Mouse (Mus musculus): Measurements from ENCODE around the gene Hsd17b13. TPM values are rescaled to one million over a fixed set of nuclear protein-coding genes. Genes with fewer than 3 reads are reported as not detected.

The Hsd17b13 gene
- total RNA-seq, 2 experiments from 2014 or later, result not detected

DNA sequence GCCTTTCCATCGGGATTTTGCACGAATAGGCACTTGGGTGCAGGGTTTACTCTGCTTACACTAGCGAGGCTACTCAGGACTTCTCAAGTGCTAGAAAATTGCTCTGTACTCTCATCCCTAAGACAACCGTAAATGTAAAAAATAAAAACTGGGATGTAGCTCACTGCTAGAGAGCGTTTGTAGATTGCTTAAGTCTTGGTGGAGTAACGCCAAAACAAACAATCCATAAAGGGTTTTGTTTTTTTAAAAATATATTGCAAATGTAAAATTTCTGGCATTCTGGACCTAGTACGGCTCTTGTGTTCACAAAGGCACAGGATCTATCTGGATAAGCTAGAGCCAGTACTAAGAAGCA is 49.0 kb downstream of the Hsd17b13 start:
- no peak for ATAC-seq (replicated peaks; ENCODE audit: low FRiP score, low TSS enrichment, poor library complexity, severe bottlenecking)

DNA sequence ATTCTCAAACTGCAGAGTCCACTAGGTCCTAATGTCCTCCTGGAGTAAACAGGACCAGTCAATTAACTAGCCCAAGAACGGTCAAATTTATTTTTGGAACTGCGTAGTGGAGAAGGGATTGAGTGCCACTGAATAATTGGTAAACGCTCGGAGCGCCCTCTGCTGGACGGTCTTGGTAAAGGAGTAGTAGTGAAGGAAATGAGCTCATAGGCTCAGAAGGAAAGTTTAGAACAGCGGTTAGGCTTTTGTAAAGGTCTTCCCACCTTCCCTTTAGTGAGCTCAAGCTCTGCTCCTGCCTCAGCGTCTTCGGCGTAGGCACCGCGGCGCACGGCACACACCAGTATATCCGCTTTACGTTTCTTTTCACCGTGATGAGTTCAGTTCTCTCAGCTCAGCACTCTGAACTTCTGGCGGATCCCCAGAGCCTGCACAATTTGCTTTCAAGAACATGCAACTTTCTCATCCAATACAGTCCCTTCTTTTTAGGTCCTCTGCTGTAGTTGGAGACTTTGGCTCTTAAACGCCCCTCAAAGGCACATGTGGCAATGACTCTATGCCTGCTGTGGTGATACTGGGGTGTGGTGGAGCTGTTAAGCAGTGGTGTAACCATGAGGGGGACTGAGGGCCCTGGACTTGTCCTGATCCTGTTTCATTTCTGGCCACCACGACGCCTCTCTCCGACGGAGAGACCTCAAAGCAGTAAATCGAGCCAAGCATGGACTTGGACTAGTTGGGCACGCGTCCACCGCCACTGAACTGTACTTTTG is 49.6 kb downstream of the Hsd17b13 start:
- ATAC-seq (replicated peaks; ENCODE audit: low FRiP score, low TSS enrichment, poor library complexity, severe bottlenecking), result peak; percentile 94

DNA sequence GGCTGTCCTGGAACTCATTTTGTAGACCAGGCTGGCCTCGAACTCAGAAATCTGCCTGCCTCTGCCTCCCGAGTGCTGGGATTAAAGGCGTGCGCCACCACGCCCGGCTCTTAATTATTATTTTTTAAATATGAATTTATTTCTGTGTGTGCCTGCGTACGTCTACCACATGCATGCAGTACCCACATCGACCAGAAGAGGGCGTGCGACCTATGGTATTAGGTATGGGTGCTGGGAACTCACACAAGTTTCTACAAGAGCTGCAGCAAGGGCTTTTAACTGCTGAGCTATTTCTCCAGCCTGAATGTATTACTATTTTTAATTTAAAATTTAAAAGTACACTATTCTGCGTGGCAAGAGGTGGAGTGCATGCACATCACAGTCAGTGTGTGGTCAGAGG is 50.8 kb downstream of the Hsd17b13 start:
- peak; percentile 47; the same call in 1 of the 2 replicates for ATAC-seq (replicated peaks; ENCODE audit: low FRiP score, low TSS enrichment, poor library complexity, severe bottlenecking)

DNA sequence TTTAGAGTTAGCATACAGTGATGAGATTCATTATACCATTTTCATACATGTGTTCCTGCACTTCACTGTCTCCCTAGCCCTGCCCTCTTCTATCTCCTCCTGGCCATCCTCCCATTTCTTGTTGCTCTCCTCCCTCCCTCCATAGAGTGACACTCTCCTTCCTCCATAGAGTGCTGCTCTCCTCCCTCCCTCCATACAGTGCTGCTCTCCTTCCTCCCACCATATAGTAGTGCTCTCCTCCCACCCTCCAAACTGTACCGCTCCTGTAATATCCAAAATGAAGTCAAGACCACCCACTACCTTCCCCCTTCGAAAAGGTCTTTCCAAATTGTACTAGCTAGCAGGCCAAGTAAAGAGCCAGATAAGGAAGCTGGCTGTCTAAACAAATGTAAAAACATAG is 53.5 kb downstream of the Hsd17b13 start:
- ATAC-seq (replicated peaks; ENCODE audit: low FRiP score, low TSS enrichment, poor library complexity, severe bottlenecking), result no peak

DNA sequence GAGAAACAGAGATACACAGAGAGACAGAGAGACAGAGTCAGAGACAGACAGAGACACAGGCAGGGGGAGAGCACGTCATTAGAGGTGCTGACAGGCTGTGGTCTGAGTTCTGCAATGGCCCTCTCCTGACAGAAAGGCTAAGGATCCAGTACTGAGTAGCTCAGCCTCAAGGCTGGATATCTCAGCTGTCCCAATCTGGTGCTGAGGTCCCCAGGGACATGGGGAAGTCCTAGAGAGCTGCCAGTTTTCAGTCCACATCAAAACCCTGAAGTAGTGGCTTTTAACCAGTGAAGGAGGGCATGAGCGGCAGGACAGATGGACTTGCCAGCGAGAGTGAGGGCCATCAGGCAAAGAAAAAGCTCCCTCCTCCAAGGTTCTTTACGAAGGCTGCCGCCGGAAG is 54.1 kb downstream of the Hsd17b13 start:
- ATAC-seq (replicated peaks; ENCODE audit: low FRiP score, low TSS enrichment, poor library complexity, severe bottlenecking), result no peak

DNA sequence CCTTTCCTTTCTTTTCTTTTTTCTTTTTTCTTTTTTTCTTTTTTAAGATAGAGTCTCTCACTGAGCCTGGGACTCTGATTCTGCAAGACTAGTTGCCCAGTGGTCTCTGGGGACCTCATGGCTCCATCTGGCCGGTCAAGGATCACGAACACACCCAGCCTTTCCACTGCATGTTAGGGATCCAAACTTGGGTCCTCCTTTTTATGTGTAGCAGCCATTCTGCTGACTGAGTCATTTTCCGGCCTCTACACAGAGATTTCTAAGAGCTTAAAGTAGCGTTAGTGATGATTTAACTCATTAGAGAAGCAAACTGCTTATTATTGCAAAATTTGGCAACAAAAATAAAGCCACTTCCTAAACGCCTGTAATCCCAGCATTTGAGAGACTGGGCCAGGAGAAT is 54.8 kb downstream of the Hsd17b13 start:
- no peak for ATAC-seq (replicated peaks; ENCODE audit: low FRiP score, low TSS enrichment, poor library complexity, severe bottlenecking)

DNA sequence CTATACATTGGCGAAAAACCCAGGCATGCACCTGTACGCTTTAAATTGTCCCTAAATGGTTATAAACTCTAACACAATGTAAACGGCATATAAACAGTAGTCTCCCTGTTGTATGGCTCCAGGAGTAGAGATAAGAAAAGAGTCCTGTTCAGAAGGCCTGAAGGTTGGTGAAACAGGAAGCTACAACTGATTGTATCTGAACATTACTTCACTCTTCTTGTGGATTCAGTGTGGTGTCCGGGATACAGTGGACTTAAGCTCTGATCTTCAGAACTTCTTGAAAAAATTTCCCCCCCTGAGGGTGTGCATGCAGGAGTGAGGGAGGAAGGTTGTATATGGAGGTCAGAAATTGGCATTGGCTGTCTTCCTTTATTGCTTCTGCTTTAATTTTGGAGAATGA is 57.7 kb downstream of the Hsd17b13 start:
- ATAC-seq (replicated peaks; ENCODE audit: low FRiP score, low TSS enrichment, poor library complexity, severe bottlenecking), result no peak; the same call in 1 of the 2 replicates

DNA sequence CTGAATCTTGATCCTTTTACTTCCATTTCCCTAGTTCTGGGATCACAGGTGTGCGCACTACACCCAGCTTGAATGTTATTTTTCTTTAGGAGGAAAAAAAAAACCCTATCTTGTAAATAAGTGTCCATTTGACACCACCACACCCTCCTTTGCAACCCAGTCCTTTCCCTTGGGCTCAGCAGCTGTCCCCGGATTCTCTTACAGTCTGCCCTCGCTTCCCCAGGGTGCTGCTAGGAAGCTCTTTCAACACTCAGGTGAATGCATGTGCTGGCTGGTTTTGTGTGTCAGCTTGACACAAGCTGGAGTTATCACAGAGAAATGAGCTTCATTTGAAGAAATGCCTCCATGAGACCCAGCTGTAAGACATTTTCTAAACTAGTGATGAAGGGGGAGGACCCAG is 59.0 kb downstream of the Hsd17b13 start:
- ATAC-seq (replicated peaks; ENCODE audit: low FRiP score, low TSS enrichment, poor library complexity, severe bottlenecking), result no peak

DNA sequence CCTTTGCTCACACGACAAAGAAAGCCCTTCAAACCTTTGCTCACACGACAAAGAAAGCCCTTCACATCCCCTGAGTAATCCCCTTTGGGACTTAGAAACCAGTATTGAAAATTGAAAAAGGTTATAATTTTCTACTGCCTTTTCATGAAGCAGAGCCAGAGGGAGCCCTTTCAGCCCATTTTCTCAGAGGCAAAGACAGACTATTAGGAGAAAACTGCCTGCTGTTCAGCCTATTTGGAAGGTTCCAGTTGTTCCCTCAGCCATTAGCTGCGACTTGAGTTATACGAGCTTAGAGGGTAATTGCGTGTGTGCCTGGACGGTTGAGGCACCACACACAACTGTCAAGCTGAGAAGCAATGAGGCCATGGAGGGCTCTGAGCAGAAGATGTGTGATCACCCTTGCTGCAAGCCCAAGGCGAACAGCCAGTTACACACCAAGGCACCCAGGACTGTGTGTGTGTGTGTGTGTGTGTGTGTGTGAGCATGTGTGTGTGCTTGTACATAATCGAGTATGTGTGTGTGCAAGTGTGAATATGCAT is 59.8 kb downstream of the Hsd17b13 start:
- ATAC-seq (replicated peaks; ENCODE audit: low FRiP score, low TSS enrichment, poor library complexity, severe bottlenecking), result no peak

DNA sequence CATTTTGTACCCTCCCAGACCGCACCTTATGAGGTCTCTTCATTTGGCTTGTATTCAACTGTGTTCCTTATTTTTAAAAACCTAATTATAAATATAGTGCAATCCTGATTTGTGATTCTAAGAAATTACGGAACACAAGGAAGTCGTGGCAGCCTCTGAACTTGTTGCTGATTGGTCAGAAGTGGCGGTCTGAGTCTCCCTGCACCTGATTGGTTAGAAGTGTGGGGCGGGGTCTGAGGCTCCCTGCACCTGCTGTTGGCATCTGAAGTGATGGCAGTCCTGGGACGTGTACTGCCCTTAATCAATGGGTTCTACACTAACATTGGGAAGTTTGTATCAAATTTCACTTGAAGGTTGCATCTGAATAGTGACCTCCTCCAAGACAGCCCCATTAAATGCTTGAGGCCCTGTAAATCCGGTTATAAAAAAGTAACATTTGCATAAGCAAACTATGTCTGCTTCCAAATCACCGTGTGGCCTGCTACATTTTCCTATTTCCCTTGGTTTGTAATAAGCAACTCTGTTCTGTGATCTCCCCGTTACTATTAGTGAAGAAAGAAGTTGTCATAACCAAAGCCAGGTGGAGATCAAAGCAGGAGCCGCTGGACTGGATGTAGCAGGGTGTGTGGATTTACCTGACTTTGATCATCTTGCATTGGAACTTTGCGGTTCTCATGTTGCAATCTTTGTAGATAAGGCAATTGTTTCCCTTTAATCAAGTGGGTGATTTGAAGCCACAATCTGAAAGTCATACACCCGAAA is 60.4 kb downstream of the Hsd17b13 start:
- no peak for ATAC-seq (replicated peaks; ENCODE audit: low FRiP score, low TSS enrichment, poor library complexity, severe bottlenecking)

DNA sequence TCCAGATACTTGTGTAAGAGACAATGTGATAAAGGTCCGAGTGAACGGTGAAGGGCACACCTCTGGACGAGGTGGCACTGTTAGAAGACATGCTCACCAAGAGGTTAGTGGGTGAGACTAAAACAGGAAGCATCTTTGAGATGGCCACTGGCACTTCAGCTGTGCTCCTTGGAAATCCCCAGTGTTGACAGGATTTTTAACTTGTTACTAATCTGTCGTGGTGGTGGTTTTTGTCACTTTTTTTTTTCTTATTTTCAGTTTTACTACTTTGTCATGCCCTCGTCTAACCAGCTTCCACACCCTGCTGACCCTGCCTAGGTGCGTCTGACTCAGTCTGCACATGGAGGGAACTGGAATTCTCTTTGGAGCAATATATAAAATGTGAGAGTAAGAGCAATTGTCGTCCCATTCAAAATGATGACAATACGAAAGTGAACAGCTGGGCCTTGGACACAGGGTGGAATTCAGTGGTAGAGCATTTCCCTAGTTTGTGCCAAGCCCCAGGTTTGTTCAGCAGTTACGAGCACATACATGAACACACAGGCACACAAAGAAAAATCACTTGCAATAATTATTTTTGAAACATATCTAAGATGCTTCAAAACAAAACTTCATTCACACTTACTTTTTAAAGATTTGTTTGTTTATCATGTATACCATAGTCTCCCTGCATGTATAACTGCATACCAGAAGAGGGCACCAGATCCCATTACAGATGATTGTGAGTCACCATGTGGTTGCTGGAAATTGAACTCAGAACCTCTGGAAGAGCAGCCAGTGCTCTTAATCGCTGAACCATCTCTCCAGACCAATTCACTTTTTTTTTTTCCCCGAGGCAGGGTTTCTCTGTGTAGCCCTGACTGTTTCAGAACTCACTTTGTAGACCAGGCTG is 62.6 kb downstream of the Hsd17b13 start:
- ATAC-seq (replicated peaks; ENCODE audit: low FRiP score, low TSS enrichment, poor library complexity, severe bottlenecking), result no peak

DNA sequence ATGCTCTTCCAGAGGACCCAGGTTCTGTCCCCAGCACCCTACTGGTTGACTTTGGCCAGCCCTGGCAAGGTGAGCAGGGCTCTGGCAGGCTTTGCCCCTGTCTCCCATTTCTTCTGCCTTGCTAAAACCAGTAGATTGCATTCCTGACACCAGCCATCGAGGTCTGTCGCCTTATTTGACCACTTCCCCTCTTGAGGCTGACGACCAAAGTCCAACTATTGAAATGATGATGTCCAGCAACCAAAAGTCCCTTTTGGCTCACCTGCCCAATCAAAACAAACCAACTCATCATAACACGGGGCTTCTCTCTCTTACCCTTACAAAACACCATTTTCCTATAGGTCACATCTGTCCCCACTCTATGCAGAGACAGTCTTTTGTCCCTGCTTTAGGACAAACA is 64.1 kb downstream of the Hsd17b13 start:
- ATAC-seq (replicated peaks; ENCODE audit: low FRiP score, low TSS enrichment, poor library complexity, severe bottlenecking), result no peak

DNA sequence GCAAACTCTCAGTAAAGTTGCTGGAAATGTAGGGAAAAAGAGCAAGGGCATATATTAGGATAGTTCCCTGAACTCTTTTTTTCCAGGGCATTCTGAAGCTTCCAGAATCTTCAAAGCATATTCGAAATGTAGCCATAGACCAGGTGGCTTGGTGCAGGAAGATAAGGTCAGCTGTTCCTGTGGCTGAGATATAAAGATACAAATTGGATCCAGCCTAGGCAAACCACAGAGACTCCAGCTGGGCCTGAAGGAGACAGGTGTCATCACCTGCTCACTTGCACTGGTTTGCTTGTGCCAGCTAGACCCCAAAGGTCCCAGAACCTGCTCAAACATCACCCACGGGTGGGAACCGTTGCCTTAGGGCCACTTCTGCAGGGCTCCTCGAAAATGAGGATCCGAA is 65.7 kb downstream of the Hsd17b13 start:
- peak; percentile 53 for ATAC-seq (replicated peaks; ENCODE audit: low FRiP score, low TSS enrichment, poor library complexity, severe bottlenecking)

DNA sequence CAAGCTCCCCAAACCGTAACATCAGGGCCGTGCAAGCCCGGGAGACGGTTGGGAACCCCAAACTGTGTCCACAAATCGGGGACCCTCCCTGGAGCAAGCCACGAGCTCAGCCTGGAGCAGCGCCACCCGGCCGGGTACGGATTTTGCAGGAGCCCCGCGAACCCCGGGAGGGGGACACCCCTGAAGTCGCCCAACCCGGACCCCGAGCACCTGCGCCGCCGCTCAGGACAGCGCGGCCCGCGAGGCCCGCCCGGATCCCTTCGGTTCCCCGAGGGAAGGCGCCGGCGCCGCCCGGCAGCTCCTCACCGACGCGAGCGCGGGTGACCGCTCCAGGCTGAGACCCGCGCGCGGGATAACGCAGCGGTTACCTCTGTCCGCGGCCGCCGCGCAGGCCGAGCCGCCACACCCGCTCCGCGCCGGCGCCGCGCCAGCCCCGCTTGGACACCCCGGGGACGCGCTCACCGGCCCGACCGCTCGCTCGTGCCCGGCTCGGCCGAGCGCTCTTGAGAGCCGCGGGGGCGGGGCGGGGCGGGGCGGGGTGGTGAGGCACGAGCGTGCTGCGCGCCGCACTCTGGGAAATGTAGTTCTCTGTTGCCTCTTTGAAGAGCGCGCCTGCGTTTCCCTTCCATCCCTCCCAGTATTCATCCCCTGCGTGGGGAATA is 66.3 kb downstream of the Hsd17b13 start, which contains the start of gene Klhl8:
TSS of gene Klhl8 (minus strand) at position 512 of the 662 bp plus-strand sequence.
- peak; percentile 85 for ATAC-seq (replicated peaks; ENCODE audit: low FRiP score, low TSS enrichment, poor library complexity, severe bottlenecking)

DNA sequence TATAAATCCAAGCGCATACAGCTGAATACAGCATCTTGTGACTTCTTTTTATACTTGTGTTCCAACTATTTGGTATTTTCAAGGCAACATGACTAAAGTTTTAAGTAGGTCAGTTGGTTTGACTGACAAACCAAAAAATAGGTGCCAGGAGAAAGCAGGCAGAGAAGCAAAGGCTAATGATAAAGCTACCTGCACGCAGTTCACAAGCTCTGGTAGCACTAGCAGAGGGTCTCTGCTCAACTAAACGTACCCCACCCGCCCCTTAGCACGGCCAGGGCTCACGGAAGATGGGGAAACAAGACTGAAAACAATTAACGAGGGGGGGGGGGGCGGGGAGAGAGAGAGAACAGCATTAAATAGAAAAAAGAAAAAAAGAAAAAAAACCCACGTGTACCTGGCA is 67.1 kb downstream of the Hsd17b13 start:
- ATAC-seq (replicated peaks; ENCODE audit: low FRiP score, low TSS enrichment, poor library complexity, severe bottlenecking), result no peak

DNA sequence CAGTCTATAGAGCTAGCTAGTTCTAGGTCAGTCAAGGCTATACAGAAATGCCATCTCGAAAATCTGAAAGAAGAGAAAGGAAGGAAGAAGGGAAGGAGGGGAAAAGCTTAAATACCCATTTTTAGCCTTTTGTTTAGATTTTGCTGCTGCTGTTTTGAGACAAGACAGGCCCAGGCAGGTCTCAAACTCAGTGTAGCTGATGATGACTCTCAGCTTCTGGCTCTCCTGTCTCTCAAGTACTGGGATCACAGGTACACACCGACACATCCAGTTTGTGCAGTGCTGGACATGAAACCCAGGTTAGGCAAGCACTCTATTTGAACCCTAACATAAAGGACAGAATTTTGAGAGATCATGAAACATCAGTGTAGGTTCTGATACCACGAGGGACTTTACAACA is 67.7 kb downstream of the Hsd17b13 start:
- ATAC-seq (replicated peaks; ENCODE audit: low FRiP score, low TSS enrichment, poor library complexity, severe bottlenecking), result no peak

DNA sequence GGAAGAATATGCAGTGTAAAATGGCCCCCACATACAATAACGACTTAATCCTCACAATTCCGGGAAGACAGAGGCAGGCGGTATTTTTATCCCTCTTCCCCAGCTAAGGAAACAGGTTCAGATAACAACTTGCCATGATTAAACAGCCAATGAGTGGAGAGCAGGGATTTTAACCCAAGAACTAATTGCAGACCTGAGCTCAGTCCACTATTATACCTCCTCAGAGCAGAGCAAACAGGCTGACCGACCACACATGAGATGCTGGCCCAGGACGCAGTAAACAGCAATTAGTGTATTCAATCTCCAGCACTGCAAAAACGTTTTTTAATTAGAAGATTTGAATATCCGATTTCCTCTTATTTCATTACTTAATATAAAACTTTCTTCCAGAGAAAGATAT is 68.4 kb downstream of the Hsd17b13 start:
- no peak for ATAC-seq (replicated peaks; ENCODE audit: low FRiP score, low TSS enrichment, poor library complexity, severe bottlenecking)

DNA sequence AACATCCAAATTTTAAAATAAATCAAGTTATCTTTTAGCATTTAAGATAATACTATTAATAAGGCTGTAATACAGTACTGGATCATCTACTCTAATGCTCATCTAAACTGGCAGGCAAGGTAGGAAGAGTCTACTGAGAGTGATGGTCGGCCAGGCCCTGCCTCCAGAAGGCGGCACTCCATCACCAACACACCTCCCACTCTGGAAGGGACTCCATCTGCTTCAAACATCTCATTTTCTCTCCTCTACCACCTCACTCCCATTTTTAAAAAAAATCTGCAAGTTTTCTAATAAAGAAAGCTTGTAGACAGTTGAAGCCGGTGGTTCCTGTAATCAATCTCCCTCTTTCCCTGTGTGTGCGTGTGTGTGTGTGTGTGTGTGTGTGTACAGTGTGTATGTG is 69.4 kb downstream of the Hsd17b13 start:
- no peak for ATAC-seq (replicated peaks; ENCODE audit: low FRiP score, low TSS enrichment, poor library complexity, severe bottlenecking)

DNA sequence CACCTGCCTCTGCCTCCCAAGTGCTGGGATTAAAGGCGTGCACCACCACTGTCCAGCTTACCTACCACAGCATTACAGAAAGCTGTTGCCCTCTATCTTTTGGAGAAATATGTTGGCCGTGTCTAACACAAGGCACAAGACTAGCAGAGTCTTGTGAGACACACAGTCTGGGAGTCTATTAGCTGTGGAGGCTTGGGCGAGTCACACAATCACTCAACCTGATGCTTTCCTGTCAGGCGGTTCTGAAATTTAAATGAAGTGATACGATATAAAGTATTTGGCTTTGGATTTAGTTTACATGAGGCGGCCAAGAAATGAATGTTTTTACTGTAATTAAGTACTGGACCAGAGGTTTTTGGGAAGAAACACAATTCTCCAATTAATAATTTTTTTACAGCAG is 71.0 kb downstream of the Hsd17b13 start:
- ATAC-seq (replicated peaks; ENCODE audit: low FRiP score, low TSS enrichment, poor library complexity, severe bottlenecking), result no peak
